Mouse (Mus musculus) small intestine, adult 2 months (tissue): ENCODE data around the gene Prps1.

Experiments used
- CTCF ChIP-seq: fragments of 200-500 bp; IDR thresholded peaks from 2 replicates; pipeline ENCODE4 v1.5.1; 2012; ENCODE audit warnings: low read depth, mild to moderate bottlenecking, control low read depth, inconsistent platforms, low read length, moderate library complexity, mixed read lengths; ENCODE audit not compliant: insufficient replicate concordance, insufficient read length; ENCODE audit errors: extremely low read depth
- POLR2A ChIP-seq: fragments of 200-500 bp; IDR thresholded peaks from 2 replicates; pipeline ENCODE4 v1.6.1; 2012; ENCODE audit warnings: low read depth, mild to moderate bottlenecking, control low read depth, inconsistent platforms, low read length, moderate library complexity

GRCm38 (mm10) chrX:140478231-140478630 is 21.8 kb downstream of the Prps1 start:
- TF ChIP-seq CTCF = no peak
- no peak for TF ChIP-seq POLR2A
